Mouse (Mus musculus) stomach, postnatal 0 days (tissue): ENCODE results near the gene Olfr45. TPM values are rescaled to one million over a fixed set of nuclear protein-coding genes. Genes with fewer than 3 reads are reported as not detected.
"Not testable (repeated sequence)": the region's sequence is repeated elsewhere in the genome, so short reads cannot be mapped to it uniquely, and the experiment has no call there.

Source experiments
- ATAC-seq: fragments of 200-750 bp; cut with Nextera tagmentation; 2 replicates; pipeline ENCODE4 v1.8.0; 2017; ENCODE audit not compliant: low FRiP score, low TSS enrichment
- DNase-seq: peaks from one replicate; pipeline ENCODE4 v3.0.0-alpha.2; 2016; ENCODE audit warnings: low spot score
- H3K27ac ChIP-seq: fragments of 300-500 bp; sonication (generic); replicated peaks from 2 replicates; pipeline ENCODE4 v1.5.1; 2014; ENCODE audit warnings: mild to moderate bottlenecking, control low read depth
- H3K27me3 ChIP-seq: fragments of 300-500 bp; sonication (generic); 2 replicates; pipeline ENCODE4 v1.6.1; 2014; ENCODE audit warnings: low read length; ENCODE audit not compliant: control insufficient read depth, insufficient read depth
- H3K36me3 ChIP-seq: fragments of 300-500 bp; sonication (generic); 2 replicates; pipeline ENCODE4 v1.6.1; 2014; ENCODE audit warnings: low read length, mixed read lengths; ENCODE audit not compliant: control insufficient read depth, insufficient read depth
- H3K4me1 ChIP-seq: fragments of 300-500 bp; sonication (generic); replicated peaks from 2 replicates; pipeline ENCODE4 v1.6.1; 2014; ENCODE audit warnings: antibody characterized with exemption; ENCODE audit not compliant: control insufficient read depth, insufficient read depth
- H3K4me2 ChIP-seq: fragments of 300-500 bp; sonication (generic); replicated peaks from 2 replicates; pipeline ENCODE4 v1.6.1; 2014; ENCODE audit warnings: low read depth, mild to moderate bottlenecking, control low read depth, moderate library complexity
- H3K4me3 ChIP-seq: fragments of 300-500 bp; sonication (generic); 2 replicates; pipeline ENCODE4 v1.5.1; 2014; ENCODE audit warnings: low read depth, low read length, control low read depth
- H3K9ac ChIP-seq: fragments of 300-500 bp; sonication (generic); 2 replicates; pipeline ENCODE4 v1.6.1; 2014; ENCODE audit warnings: mild to moderate bottlenecking, low read length, control low read depth, mixed read lengths
- H3K9me3 ChIP-seq: fragments of 300-500 bp; sonication (generic); 2 replicates; pipeline ENCODE4 v1.6.1; 2016; ENCODE audit warnings: low read length; ENCODE audit not compliant: control insufficient read depth
- CTCF ChIP-seq: IDR thresholded peaks from 2 replicates; pipeline ENCODE4 v1.5.1; 2016; ENCODE audit warnings: antibody characterized with exemption, low read depth, mild to moderate bottlenecking, moderate library complexity
- EP300 ChIP-seq: optimal IDR thresholded peaks from 2 replicates; pipeline ENCODE3; 2016; ENCODE audit warnings: antibody characterized with exemption
- WGBS: fragments of 180-500 bp; shearing (Covaris S2); extraction: QIAGEN DNeasy Blood & Tissue Kit; methylation state at CpG from one replicate; pipeline ENCODE4 v1.1.7; 2014; 5-methylcytosine and 5-hydroxymethylcytosine counted together
- polyA plus RNA-seq: library from polyadenylated mRNA; unstranded; fragments of >200 nt; fragmentation: Nextera tagmentation; extraction: Ambion mirVana; gene quantifications from 2 replicates; pipeline ENCODE4 v1.2.1, GENCODE M21; 2015

The Olfr45 gene
- not detected in 2 replicates for polyA plus RNA-seq

GRCm38 (mm10) chr7:140681651-140682050 is at the start of gene Olfr45:
Gene Olfr45 (plus strand): TSS chr7:140681951.
- Histone ChIP-seq H3K27ac (no peak within 1 kb of the TSS), H3K9me3 (no peaks in the 10 kb centered on the region), H3K9ac (no peak within 1 kb of the TSS), H3K4me1 (no peaks in the 10 kb centered on the region), H3K36me3 (no peaks in the 10 kb centered on the region), H3K4me3 (no peak within 1 kb of the TSS), H3K27me3 (no peaks in the 10 kb centered on the region), H3K4me2 (no peak within 1 kb of the TSS)
- no peak for TF ChIP-seq EP300
- no peak for TF ChIP-seq CTCF
- WGBS = 89% methylated on average over 1 of the region's 1 CpGs
- ATAC-seq = no peak
- DNase-seq = no peak

GRCm38 (mm10) chr7:140646152-140646551 is 35.6 kb upstream of the Olfr45 start, which contains the start of gene Olfr53:
Gene Olfr53 (plus strand): TSS chr7:140646452.
- no peaks in the 10 kb centered on the region for H3K4me1 ChIP-seq
- H3K4me3 ChIP-seq = no peak within 1 kb of the TSS
- H3K9ac ChIP-seq = no peak within 1 kb of the TSS
- DNase-seq = no peak
- H3K27me3 ChIP-seq = no peaks in the 10 kb centered on the region
- H3K9me3 ChIP-seq = no peaks in the 10 kb centered on the region
- H3K27ac ChIP-seq = no peak within 1 kb of the TSS
- no peak for ATAC-seq
- WGBS = 80% methylated on average over 1 of the region's 1 CpGs
- TF ChIP-seq EP300 (no peak), CTCF (no peak)
- H3K4me2 ChIP-seq = no peak within 1 kb of the TSS
- H3K36me3 ChIP-seq = no peaks in the 10 kb centered on the region

- Histone ChIP-seq H3K9ac (no peak within 1 kb of the TSS), H3K36me3 (no peaks in the 10 kb centered on the region), H3K4me2 (no peak within 1 kb of the TSS), H3K4me3 (no peak within 1 kb of the TSS), H3K27ac (no peak within 1 kb of the TSS), H3K27me3 (no peaks in the 10 kb centered on the region), H3K4me1 (no peaks in the 10 kb centered on the region), H3K9me3 (no peaks in the 10 kb centered on the region)
- 71% methylated on average over 4 of the region's 4 CpGs for WGBS
- DNase-seq (no peak), ATAC-seq (no peak)
- TF ChIP-seq EP300 (no peak), CTCF (no peak)
These were observed 22.1 kb upstream of the Olfr45 start, which contains the start of gene Olfr539 for GRCm38 (mm10) chr7:140659630-140660029. Gene Olfr539 (plus strand): TSS chr7:140659930.

GRCm38 (mm10) chr7:140670693-140671092 is 11.1 kb upstream of the Olfr45 start:
- H3K9me3 ChIP-seq, H3K9ac ChIP-seq, ATAC-seq, H3K27me3 ChIP-seq, H3K27ac ChIP-seq, H3K36me3 ChIP-seq, DNase-seq, H3K4me2 ChIP-seq, H3K4me1 ChIP-seq, H3K4me3 ChIP-seq: not testable (repeated sequence)
- 72% methylated on average over 3 of the region's 3 CpGs for WGBS

GRCm38 (mm10) chr7:140675863-140676262 is 5.9 kb upstream of the Olfr45 start:
- ATAC-seq = peak; percentile 51; the same call in 1 of the 2 replicates
- Histone ChIP-seq H3K4me2 (0 out of 2 replicates have a peak overlapping the region, but pooled peaks have one; percentile 5), H3K27ac (no peak overlapping the region)

GRCm38 (mm10) chr7:140679591-140679990 is 2.2 kb upstream of the Olfr45 start:
- H3K36me3 ChIP-seq, H3K9me3 ChIP-seq, H3K4me1 ChIP-seq, DNase-seq, H3K4me3 ChIP-seq, H3K27me3 ChIP-seq, H3K27ac ChIP-seq, ATAC-seq, H3K9ac ChIP-seq, H3K4me2 ChIP-seq: not testable (repeated sequence)
- 68% methylated on average over 4 of the region's 4 CpGs for WGBS

More at GRCm38 (mm10) chr7:140675863-140676262, 5.9 kb upstream of the Olfr45 start:
- Histone ChIP-seq H3K27me3 (no peaks in the 10 kb centered on the region), H3K4me3 (no peak overlapping the region), H3K9ac (no peak overlapping the region), H3K4me1 (no peaks in the 10 kb centered on the region), H3K36me3 (no peaks in the 10 kb centered on the region), H3K9me3 (no peaks in the 10 kb centered on the region)
- no peak for TF ChIP-seq EP300
- no peak for TF ChIP-seq CTCF
- WGBS = 0% methylated on average over 5 of the region's 6 CpGs
- peak; percentile 34 for DNase-seq
